Mouse (Mus musculus): ENCODE measurements around the gene Cdan1. TPM values are rescaled to one million over a fixed set of nuclear protein-coding genes. Genes with fewer than 3 reads are reported as not detected.

Cdan1 gene
- polyA plus RNA-seq, 1 experiment from 2014 or later = 7.8 TPM

Other genes starting within 250 kb of the Cdan1 start
- 40.7 and 43.2 TPM in 2 replicates for gene Haus2, start 240.7 kb downstream of the Cdan1 start, polyA plus RNA-seq (2014; fragmentation: Nextera tagmentation; extraction: Ambion mirVana)
- 35.3 and 35.7 TPM in 2 replicates for gene Lrrc57, start 240.6 kb downstream of the Cdan1 start, polyA plus RNA-seq (2014; fragmentation: Nextera tagmentation; extraction: Ambion mirVana)
- 3.9 and 5.4 TPM in 2 replicates for gene Stard9, start 221.0 kb downstream of the Cdan1 start, polyA plus RNA-seq (2014; fragmentation: Nextera tagmentation; extraction: Ambion mirVana)
- gene Ttbk2, start 476 bp upstream of the Cdan1 start, polyA plus RNA-seq (2014; fragmentation: Nextera tagmentation; extraction: Ambion mirVana) = 11.2 and 11.3 TPM in 2 replicates
- 25.1 TPM in 2 replicates for gene Ubr1, start 120.6 kb upstream of the Cdan1 start, polyA plus RNA-seq (2014; fragmentation: Nextera tagmentation; extraction: Ambion mirVana)
- gene Tmem62, start 126.9 kb upstream of the Cdan1 start, polyA plus RNA-seq (2014; fragmentation: Nextera tagmentation; extraction: Ambion mirVana) = 3.4 and 4.9 TPM in 2 replicates
- gene Ccndbp1, start 158.3 kb upstream of the Cdan1 start, polyA plus RNA-seq (2014; fragmentation: Nextera tagmentation; extraction: Ambion mirVana) = 37.0 and 43.3 TPM in 2 replicates
- gene Epb42, start 186.9 kb upstream of the Cdan1 start, polyA plus RNA-seq (2014; fragmentation: Nextera tagmentation; extraction: Ambion mirVana) = 7.6 and 8.4 TPM in 2 replicates
- not detected in 2 replicates for gene Tgm5, start 235.7 kb upstream of the Cdan1 start, polyA plus RNA-seq (2014; fragmentation: Nextera tagmentation; extraction: Ambion mirVana)